Mouse (Mus musculus) bone marrow macrophage, adult 2 months (primary cell): ENCODE measurements around the gene Zfp784.

ENCODE experiments used
- CTCF ChIP-seq: IDR thresholded peaks from 2 replicates; pipeline ENCODE4 v1.5.1; 2012; ENCODE audit warnings: low read depth, mild to moderate bottlenecking, low read length, moderate library complexity
- POLR2A ChIP-seq: IDR thresholded peaks from 2 replicates; pipeline ENCODE4 v1.6.1; 2012; ENCODE audit warnings: mild to moderate bottlenecking, low read depth, low read length, borderline replicate concordance

DNA sequence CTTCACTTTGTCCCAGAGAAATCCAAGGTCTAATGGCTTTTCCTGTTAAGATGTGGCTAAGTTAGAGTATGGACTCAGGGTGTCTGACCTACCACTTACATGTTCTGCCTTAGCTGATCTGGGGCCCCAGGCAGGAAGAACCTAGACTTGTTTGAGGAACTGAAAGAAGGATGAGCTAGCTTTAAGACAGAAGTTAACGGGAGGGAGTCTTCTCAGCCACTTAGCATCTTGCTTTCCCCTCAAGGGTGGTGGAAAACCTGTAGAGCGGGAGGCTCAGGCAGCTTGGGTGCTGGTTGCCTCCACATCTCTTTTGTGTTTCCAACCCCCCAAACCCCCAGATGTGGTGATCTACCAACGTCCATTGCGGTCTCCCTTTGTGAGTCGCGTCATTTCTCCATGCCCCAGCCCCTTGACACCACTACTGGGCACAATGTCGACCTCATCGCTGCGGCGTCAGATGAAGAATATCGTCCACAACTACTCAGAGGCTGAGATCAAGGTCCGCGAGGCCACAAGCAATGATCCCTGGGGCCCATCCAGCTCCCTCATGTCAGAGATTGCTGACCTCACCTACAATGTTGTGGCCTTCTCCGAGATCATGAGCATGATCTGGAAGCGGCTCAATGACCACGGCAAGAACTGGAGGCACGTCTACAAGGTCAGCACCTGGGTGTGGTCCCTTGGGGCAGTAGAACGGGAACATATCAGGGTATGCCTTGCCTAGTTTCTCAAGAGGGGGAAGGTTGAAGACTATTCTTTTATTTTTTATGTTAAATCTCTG lies 45.3 kb upstream of the Zfp784 start:
- TF ChIP-seq CTCF, result no peak
- TF ChIP-seq POLR2A, result no peak
